Comparison of ENCODE assay signal across 8 mouse cellular contexts in the genomic region with DNA sequence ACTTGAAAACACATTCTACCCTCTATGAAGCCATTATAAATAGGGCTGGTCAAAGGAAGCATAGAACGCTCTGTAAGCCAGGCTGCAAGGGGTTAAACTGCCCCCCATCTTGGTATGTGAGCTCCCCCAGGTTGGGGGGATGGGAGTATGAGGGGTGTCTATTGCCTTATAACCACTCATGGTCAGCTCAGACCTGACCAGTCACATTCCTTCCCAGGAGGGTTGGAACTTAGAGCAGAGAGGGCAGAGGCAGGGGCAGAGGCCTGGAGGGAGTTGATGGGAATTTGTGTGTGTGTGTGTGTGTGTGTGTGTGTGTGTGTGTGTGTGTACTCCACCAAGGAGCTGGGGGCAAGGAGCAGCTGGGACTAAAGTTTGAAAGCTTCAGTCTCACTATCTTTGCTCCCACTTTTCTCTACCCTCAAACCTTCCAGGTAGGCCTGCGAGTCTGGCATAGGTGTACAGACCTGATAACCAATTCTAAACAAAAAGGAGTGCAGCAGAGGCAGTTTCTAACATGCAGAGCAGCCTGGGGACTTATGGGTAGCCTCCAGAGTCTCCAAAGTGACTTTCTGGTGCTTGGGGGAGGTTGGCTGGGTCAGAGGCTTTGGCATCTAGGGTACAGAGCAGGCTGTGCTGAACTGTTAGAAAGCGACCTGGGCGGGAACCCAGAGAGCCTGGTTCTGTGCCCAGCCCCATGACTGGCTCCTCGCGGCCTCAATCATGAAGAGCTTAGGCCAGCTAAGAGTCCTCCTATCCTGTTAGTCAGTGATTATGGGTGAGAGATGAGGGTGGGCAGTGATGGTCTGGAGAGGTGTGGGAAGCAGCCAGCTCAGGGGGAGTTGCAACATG. TPM values are rescaled to one million over a fixed set of nuclear protein-coding genes. Genes with fewer than 3 reads are reported as not detected.
DNase-seq lines count a peak whose midpoint lies in the region; ATAC-seq and TF ChIP-seq lines count a peak whose summit lies in the region.

No protein-coding gene starts in this region.

- no peak for ATAC-seq in midbrain, embryonic 14.5 days (ENCODE audit: low FRiP score, low TSS enrichment)

- peaks cover 44% of the 10 kb centered on the region for H3K4me1 ChIP-seq in heart, adult 2 months (ENCODE audit: control insufficient read depth, insufficient read depth, low read length)
- peaks cover 93% of the 10 kb centered on the region for H3K4me1 ChIP-seq in midbrain, embryonic 14.5 days (ENCODE audit: control insufficient read depth, insufficient read depth, low read length)

- TF ChIP-seq POLR2A in heart, adult 2 months (IDR thresholded peaks at IDR 0.05; ENCODE audit: insufficient read depth, low read depth, low read length), result 0 out of 2 replicates have a peak, but pooled peaks have one; percentile 28

- no peak for TF ChIP-seq CTCF in heart, adult 2 months (IDR thresholded peaks at IDR 0.05)

- 0 out of 2 replicates have a peak, but pooled peaks have one; percentile 44 for TF ChIP-seq EP300 in heart, adult 2 months (IDR thresholded peaks at IDR 0.05; ENCODE audit: insufficient read depth, low read depth, low read length)

- 38% methylated on average over 6 of the region's 6 CpGs for WGBS in heart, adult 2 months
- 40% methylated on average over 6 of the region's 6 CpGs for WGBS in midbrain, embryonic 14.5 days

- no peaks in the 10 kb centered on the region for H3K9me3 ChIP-seq in midbrain, embryonic 14.5 days (ENCODE audit: control insufficient read depth, low read length)

- H3K27me3 ChIP-seq in heart, adult 2 months (ENCODE audit: control insufficient read depth, insufficient read depth, low read length), result no peaks in the 10 kb centered on the region
- H3K27me3 ChIP-seq in midbrain, embryonic 14.5 days (ENCODE audit: control insufficient read depth, insufficient read depth, low read length), result peaks cover 6% of the 10 kb centered on the region; the same call in 1 of the 2 replicates

- H3K27ac ChIP-seq in heart, adult 2 months, result peak overlapping the region; percentile 86
- H3K27ac ChIP-seq in midbrain, embryonic 14.5 days (replicated peaks; ENCODE audit: low read depth, low read length), result peak overlapping the region; percentile 87

- H3K79me2 ChIP-seq in heart, adult 2 months (replicated peaks; ENCODE audit: control insufficient read depth, insufficient read depth, low read length), result peaks cover 2% of the 10 kb centered on the region; the same call in 1 of the 2 replicates

- intact Hi-C loops in heart, adult 2 months (cut with DNase I), result no loop called here

- peak overlapping the region; percentile 53 for H3K4me2 ChIP-seq in midbrain, embryonic 14.5 days (ENCODE audit: low read length)

- H3K9ac ChIP-seq in heart, adult 2 months (ENCODE audit: low read depth, low read length), result peak overlapping the region; percentile 30; the same call in 1 of the 2 replicates
- H3K9ac ChIP-seq in midbrain, embryonic 14.5 days (replicated peaks; ENCODE audit: low read length), result no peak overlapping the region

- no peaks in the 10 kb centered on the region for H3K36me3 ChIP-seq in heart, adult 2 months (ENCODE audit: control insufficient read depth, insufficient read depth, low read length)
- H3K36me3 ChIP-seq in midbrain, embryonic 14.5 days (ENCODE audit: control insufficient read depth, insufficient read depth, low read length), result no peaks in the 10 kb centered on the region

- DNase-seq in adrenal gland, postnatal 25 days, result peak; percentile 72
- peak; percentile 77 to 80 for DNase-seq in cerebellum, postnatal 25 days
- DNase-seq in heart, adult 2 months, result peak; percentile 75 to 88
- DNase-seq in kidney, adult 8-10 months, result peak; percentile 72 to 74
- DNase-seq in midbrain, embryonic 14.5 days, result no peak
- no peak for DNase-seq in right cerebral cortex, adult 2 months (ENCODE audit: low spot score in 2 of 2)
- no peak for DNase-seq in urinary bladder, postnatal 10 days (ENCODE audit: low spot score)
- no peak for DNase-seq in ovary, postnatal 10 days (ENCODE audit: low spot score)

- no peak overlapping the region for H3K4me3 ChIP-seq in heart, adult 2 months
- H3K4me3 ChIP-seq in midbrain, embryonic 14.5 days (replicated peaks; ENCODE audit: low read depth, low read length), result no peak overlapping the region

RNA-seq across cellular contexts. Expression of gene Ahdc1, which starts 33.0 kb away (rescaled TPM):
- total RNA-seq in adrenal gland, postnatal 25 days (2021), result 91.4 and 96.4 TPM in 2 replicates
- total RNA-seq in heart, adult 2 months (2021), result 10 to 100 TPM; 42.6 to 50.9 TPM
- 19.5 and 21.8 TPM in 2 replicates for polyA plus RNA-seq in heart, adult 2 months (2012; rRNA removed)
- 13.0 and 15.3 TPM in 2 replicates for polyA plus RNA-seq in midbrain, embryonic 14.5 days (2014; fragmentation: Nextera tagmentation; extraction: Ambion mirVana)

Comparison
In these comparisons a context has a peak if more than half of its experiments do, and no peak if none do; other contexts are left out.
1. DNase-seq: peak in adrenal gland, postnatal 25 days (single experiment), cerebellum, postnatal 25 days (2 of 2), heart, adult 2 months (2 of 2) and kidney, adult 8-10 months (2 of 2); none in midbrain, embryonic 14.5 days (single experiment), right cerebral cortex, adult 2 months (0 of 2), urinary bladder, postnatal 10 days (single experiment) and ovary, postnatal 10 days (single experiment).